Mouse (Mus musculus): ENCODE data around the gene Gm20696.

DNA sequence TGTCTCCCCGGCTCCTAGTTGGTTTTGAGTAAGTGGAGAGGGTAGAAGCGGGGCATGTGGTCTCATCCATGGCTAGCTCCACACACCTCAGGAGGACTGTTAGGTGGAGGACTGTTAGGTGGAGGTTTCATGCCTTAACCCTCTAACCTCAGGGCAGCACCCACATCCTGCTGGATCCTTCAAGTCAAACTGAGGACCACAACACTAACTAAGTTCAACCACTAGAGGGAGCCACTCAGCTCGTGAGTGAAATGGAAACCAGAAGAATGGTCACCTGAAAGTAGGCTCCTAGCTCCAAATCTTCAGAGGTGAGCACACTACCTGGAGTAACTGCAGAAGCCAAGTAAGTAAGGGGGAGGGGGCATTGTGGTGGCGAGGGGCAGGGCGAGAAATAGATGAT lies 18.3 kb upstream of the Gm20696 start:
- TF ChIP-seq CTCF (IDR thresholded peaks at IDR 0.05; ENCODE audit: low read depth) (peak; percentile 83), EP300 (optimal IDR thresholded peaks at IDR 0.05) (no peak)
